Mouse (Mus musculus): ENCODE data around the gene Kif17.
A peak's percentile ranks its signal among the peaks of the same experiment; 100 is the strongest.

Kif17 gene

GRCm38 (mm10) chr4:138250088-138250960, at the start of gene Kif17, which contains the start of gene Sh2d5:
Gene Kif17, plus strand, starts transcription at chr4:138250435.
Gene Sh2d5, plus strand, starts transcription at chr4:138250403.
- peak; percentile 99 for DNase-seq (ENCODE audit: low read depth, low spot score)

- no peak for DNase-seq (ENCODE audit: low read depth, low spot score)
Measured at GRCm38 (mm10) chr4:138200769-138201168, 49.5 kb upstream of the Kif17 start.

DNA sequence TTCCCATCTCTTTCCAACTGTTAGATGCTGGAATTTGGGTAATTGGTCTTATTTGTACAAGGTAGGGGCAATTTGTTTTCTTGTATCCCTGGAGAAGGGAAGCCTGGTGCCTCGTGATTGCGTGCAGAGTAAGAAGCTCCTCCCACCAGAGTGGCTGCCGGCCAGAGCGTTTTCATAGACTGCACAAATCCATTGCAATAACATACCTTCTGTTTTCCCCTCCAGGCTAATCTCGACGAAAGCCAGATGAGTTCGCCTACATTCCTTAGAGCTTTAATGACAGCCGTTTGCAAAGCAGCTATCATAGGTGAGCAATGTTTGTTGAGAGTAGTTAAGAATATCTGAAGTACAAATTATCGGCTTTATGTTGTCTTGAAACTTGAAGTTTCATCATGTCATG, 48.5 kb upstream of the Kif17 start:
- DNase-seq (ENCODE audit: low read depth, low spot score): no peak

DNA sequence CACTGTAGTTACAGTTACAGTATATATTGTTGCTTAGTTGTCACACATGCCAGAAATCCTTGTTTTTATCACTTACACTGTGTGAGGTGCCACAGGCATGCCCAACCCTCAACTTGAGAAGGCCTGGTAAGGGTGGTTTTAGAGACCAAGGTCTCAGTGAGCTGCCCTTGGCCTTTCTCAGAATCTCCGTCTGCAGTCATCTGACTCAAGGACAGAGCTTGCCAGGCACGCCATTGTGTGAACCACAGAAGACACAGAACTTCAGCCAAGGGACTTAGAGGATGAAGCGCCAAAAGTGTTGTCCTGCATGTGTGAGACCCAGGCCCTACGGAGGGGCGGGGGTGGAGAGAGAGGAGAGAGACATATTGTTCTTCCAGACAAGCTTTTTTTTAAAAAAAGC, 40.1 kb upstream of the Kif17 start:
- DNase-seq (ENCODE audit: low read depth, low spot score): no peak

DNA sequence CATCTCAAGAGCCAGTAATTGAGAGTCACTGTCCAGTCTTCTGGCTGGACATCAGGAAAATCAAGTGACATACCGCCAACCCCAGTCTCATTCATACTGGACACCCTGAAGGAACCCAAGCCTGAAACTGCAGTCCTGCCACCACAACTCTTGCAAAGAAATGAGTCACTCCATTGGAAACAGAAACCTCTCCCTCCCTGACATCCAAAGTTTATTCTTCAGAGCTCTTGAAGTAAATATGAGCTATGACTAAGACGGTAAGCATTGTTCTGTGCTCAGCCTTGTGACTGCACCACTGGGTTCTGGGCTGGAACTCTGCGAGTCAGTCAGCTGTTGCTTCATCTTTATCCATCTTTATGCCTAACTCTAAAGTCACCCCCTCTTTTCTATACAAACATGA, 36.4 kb upstream of the Kif17 start:
- peak; percentile 58 for DNase-seq (ENCODE audit: low read depth, low spot score)

DNA sequence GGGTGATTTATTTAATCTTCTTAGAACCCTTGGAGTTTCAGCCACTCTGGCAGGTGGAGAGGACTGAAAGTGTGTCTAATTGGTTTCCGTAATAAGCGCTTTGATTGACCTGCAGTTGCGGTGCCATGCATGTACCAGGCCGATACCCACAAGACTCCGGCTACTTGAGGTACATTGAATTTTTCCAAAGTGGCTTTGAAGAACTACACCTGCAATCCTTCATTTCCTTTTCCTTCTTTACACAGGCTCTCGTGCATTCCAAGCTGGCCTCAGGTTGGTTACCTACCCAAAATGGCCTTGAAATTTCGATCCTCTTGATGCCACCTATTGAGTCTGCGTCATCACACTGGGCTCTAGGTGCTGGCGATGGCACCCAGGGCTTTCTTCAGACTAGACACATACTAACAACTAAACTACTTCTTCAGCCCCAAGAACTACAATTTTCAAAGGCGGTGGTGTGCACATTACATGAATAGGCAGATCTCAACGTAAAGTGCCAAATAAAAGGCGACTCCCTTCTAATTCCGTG, 34.5 kb upstream of the Kif17 start:
- no peak for DNase-seq (ENCODE audit: low read depth, low spot score)

DNA sequence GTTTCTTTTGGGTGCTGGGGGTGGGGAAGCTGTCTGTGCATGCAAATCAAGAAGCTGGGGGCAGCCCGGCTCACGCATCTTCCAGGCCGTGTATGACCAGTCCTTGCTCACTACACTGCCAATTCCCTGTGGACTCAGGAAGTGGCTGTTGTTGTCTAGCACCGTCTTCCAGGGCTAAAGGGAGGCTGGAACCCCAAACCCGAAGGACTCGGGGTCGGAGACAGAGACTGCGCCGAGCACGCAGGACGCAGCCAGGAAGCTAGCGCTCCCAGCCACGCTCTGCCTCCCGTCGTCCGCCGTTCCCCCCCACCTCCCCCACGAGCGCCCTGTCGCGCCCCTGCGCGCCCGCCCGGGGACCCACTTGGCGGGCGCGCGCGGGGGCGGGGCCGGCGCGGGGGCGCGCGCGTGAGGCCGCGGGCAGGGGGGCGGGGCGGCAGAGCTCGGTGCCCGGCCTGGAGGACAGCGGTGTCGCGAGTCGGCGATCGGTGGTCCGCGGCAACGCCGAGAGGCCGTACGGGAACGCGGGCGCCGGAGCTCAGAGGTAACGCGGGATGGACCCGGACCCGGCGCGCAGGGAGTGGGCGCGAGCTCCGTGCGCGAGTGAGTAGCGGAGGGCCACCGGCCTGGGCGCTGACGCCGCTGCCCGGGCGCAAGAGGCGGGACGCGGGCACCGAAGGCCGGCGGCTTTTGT, 33.9 kb upstream of the Kif17 start, which contains the start of gene Hp1bp3:
Gene Hp1bp3, plus strand, starts transcription at position 97 of the 691 bp plus-strand sequence.
- peak; percentile 91 for DNase-seq (ENCODE audit: low read depth, low spot score)

DNA sequence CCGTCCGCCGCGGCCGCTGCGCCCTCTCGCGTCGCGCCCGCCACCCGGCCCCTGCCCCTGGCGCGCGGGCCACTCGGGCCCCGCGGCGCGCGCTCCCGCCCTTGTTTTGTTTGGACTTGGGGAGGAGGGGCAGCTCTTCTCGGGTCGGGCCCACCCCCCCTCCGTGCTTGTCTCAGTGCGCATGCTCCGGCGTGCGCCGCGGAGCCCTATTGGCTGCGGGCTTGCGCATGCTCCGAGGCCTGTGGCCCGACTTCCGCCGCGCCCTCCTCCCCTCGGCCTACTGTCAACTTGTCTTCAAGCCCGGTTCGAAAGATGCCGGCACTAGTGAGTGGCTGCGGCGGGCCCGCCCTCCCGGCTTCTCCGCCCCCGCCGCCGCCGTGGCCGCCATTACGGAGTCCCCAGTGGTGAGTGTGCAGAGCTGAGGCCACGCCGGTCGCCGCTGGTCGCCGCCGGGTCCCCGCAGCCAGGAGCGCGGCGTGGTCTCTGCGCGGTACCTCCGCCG, 33.3 kb upstream of the Kif17 start:
- peak; percentile 99 for DNase-seq (ENCODE audit: low read depth, low spot score)

- peak; percentile 45 for DNase-seq (ENCODE audit: low read depth, low spot score)
Measured at GRCm38 (mm10) chr4:138217441-138217840, 32.8 kb upstream of the Kif17 start.

GRCm38 (mm10) chr4:138217951-138218685, 32.1 kb upstream of the Kif17 start:
- no peak for DNase-seq (ENCODE audit: low read depth, low spot score)

- peak; percentile 28 for DNase-seq (ENCODE audit: low read depth, low spot score)
Measured at GRCm38 (mm10) chr4:138219331-138219730, 30.9 kb upstream of the Kif17 start.

- no peak for DNase-seq (ENCODE audit: low read depth, low spot score)
Measured at GRCm38 (mm10) chr4:138220761-138221160, 29.5 kb upstream of the Kif17 start.

DNA sequence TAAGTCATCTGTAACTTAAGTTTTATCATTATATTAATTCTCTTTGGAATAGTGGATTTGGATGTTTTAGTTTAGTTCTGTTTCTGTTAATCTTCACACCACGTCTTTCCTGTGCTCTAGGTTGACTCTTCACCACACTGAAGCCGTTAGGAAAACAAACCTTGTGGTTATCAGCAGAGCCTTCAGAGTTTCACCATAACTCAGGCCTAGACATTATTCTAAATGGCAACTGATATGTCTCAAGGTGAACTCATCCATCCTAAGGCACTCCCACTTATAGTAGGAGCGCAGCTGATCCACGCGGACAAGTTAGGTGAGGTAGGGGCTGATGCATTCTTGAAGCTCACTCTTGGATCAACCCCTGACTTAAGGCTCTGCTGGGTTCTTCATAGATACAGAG, 28.8 kb upstream of the Kif17 start:
- DNase-seq (ENCODE audit: low read depth, low spot score): no peak

GRCm38 (mm10) chr4:138222396-138222795, 27.8 kb upstream of the Kif17 start:
- no peak for DNase-seq (ENCODE audit: low read depth, low spot score)

DNA sequence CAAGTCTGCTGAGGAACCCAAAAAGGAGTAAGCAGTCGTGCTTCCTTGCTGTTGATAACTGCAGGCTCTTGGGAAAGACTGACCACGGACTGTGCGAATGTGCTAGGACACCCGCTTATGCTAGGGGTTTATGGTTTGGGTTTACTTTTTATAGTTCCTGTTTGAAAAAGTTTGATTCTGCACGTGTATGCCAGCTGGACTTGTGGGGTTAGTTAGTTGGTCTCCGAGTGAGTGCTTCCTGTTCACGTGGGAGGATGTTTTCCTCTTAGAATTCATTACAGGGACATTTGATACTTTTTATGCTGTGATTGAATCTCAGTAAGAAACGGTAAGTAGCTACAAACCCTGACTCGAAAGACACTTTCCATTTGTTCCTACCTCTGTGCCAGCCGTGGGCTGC, 26.6 kb upstream of the Kif17 start:
- no peak for DNase-seq (ENCODE audit: low read depth, low spot score)

DNA sequence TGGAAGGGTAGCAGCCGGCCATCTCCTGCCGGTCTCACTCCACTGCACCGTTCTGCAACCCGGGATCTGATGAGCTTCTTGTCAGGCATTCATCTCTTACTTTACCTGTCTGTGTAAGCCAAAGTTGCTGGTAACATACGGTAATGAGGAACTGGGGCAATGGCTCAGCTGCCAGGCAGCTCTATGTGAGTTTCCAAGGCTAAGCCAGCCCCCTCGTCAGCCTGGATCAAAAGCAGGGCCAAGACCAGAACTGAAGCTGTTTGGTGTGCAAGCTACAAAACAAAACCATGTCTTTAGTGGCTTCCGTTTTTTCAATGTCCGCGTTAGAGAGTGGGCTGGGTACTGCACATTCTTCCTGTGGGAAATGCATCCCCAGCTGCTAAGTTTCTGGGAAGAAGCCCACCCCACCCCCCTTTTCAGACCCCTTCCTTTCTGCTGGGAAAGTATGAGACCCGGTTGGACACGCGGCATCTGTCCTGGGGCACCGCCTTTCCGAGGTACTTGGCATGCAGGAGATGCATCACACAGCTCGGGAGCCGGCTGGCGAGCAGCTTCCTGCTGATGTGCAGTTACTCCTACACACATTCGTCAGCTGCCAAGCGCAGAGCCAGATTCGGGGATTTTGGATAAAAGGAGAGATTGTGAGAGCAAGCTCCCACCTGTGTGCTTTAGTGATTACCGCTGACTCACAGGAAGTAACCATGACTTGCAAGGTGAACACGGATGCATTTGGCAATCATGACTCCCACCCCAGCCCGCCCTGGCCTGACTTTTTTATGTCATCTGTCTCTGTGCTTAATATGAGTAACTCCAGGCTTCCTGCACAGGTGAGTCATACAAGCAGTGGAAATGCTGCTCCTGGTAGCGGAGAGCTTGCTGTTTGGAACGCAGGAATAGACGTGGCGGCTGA, 3.2 kb upstream of the Kif17 start:
- peak; percentile 95 for DNase-seq (ENCODE audit: low read depth, low spot score)

DNA sequence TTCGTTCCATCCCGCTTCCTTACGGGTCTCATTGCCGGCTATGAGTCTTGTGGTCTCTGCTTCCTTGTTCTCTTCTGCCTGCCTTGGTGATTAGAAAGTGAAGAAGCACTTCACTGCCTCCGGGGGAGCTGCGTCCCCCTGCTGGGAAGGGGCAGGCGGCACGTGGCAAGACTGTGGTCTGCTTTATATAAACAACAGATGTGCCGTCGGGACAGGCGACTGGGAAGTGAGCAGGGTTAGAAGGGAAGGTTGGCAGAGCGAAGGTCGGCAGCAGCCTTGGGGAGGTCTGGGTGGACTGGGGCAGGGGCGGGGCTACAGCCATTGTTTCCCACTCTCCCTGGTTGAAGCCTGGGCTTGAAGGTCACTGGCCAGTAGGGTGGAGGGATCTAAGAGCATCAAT, 1.6 kb downstream of the Kif17 start:
- DNase-seq (ENCODE audit: low read depth, low spot score): peak; percentile 59

DNA sequence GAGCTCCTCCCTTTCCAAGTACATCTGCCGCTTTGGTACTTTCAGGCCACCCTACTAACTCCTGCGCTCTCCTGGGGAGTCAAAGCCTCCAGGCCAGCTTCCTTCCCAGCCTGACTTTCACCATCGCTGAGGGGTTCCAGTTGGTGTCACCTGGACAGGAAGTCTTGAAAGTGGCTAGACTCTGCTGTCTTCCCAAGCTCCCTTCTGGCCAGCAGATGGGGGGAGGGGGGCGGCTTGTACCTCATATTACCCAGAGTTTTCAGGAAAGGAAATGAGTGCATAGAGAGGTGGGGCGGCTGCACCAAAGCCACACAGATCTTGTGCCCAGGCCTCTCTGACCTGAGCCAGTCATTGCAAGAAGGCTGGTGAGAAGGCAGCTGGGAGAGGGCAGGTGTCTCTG, 2.0 kb downstream of the Kif17 start:
- no peak for DNase-seq (ENCODE audit: low read depth, low spot score)

- DNase-seq (ENCODE audit: low read depth, low spot score): no peak
Measured at GRCm38 (mm10) chr4:138257116-138257687, 7.0 kb downstream of the Kif17 start.

DNA sequence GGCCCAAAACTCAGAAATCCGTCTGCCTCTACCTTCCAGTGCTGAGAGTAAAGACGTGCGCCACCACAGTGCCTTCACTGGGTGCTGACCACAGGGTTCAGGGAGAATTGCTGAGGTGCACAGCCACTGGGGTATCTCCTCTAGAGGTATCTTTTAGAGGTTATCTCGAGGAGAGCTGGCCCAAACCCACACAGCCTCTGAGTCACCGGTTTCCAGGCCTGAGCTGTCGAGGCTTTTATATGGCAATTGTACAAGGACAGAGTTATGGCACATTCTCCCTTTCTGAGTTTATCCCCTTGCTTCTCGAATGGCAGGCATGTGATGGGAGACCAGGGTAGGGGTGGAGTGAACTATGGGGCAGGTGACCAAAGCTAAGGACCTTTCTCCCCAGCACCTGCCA, 8.4 kb downstream of the Kif17 start:
- DNase-seq (ENCODE audit: low read depth, low spot score): no peak

Data from brain, adult 2 months (tissue).